Mouse (Mus musculus) liver, embryonic 14.5 days (tissue): ENCODE results near the gene Cacng4.

ENCODE experiments used
- CTCF ChIP-seq: IDR thresholded peaks from 2 replicates; pipeline ENCODE4 v1.5.1; 2016; ENCODE audit warnings: antibody characterized with exemption, low read depth, control low read depth
- EP300 ChIP-seq: IDR thresholded peaks from 2 replicates; pipeline ENCODE4 v1.6.1; 2016; ENCODE audit warnings: antibody characterized with exemption, low read depth

GRCm38 (mm10) chr11:107731498-107731897 lies 62.9 kb downstream of the Cacng4 start:
- TF ChIP-seq CTCF (no peak), EP300 (no peak)
